Mouse (Mus musculus): Measurements from ENCODE around the gene Gm4969.

Gene Gm4969

DNA sequence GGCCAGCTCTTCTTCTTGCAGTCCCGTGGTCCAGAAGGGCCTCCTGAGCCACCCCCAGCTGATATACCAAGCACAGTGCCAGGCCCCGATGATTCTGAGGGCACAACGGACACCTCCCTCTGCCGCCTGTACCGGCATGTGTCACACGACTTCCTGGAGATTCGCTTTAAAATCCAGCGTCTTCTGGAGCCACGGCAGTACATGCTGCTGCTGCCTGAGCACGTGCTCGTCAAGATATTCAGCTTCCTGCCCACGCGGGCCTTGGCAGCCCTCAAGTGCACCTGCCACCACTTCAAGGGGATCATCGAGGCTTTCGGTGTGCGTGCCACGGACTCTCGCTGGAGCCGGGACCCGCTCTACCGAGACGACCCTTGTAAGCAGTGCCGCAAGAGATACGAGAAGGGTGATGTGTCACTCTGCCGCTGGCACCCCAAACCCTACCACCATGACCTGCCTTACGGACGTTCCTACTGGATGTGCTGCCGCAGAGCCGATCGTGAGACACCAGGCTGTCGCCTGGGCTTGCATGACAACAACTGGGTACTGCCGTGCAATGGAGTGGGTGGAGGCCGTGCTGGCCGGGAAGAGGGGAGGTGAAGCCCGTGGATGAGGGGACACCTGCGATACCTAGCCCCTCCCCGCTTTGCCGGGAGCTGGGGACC, 18.6 kb upstream of the Gm4969 start:
- DNase-seq (ENCODE audit: low spot score), result no peak

GRCm38 (mm10) chr7:19136168-19136567, 18.0 kb upstream of the Gm4969 start:
- no peak for DNase-seq (ENCODE audit: low spot score)

DNA sequence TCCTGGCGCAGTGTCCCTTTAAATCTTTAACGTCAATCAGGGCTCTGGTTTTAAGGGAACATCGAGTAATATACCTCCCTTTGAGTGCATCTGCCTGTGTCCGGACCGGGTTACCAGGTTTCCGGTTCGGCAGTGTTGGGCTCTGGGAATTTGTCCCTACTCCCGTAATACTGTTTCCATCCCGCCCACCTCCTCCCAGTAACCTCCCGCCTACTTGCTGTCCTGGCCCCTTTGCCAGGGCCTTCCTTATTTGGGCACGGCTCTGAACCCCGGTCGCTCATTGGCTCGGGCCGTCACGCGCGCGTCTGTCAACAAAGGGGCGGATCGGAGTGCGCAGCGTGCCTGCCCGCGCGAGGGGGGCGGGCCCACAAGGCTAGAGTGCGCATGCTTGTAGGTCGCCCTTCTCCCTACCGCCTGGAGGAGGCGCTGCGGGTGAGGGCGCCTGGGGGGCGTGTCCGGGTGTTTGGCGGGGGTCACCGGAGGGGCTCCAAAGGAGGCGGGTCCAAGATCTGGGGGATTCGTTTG, 13.2 kb upstream of the Gm4969 start:
- DNase-seq (ENCODE audit: low spot score), result peak; percentile 98

- no peak for DNase-seq (ENCODE audit: low spot score)
Measured at GRCm38 (mm10) chr7:19130657-19131056, 12.5 kb upstream of the Gm4969 start.

DNA sequence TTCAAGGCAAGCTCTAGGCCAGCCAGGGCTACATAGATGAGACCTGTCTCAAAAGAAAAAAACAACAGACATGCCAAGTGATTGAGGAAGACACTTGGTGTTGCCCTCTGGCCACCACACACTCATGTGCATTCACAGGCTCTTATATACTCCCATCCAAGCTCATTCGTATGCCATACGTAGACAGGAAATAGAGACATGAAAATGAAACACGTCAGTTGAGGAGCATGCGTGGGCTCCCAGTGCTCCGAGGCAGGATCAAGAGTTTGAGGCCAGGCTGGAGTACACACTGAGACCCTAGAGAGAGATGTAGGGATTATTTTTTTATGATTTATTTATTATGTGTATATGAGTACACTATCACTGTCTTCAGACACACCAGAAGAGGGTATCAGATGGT, 11.2 kb upstream of the Gm4969 start:
- no peak for DNase-seq (ENCODE audit: low spot score)

GRCm38 (mm10) chr7:19127744-19128143, 9.6 kb upstream of the Gm4969 start:
- DNase-seq (ENCODE audit: low spot score), result no peak

- DNase-seq (ENCODE audit: low spot score), result no peak
Measured at GRCm38 (mm10) chr7:19124713-19125112, 6.5 kb upstream of the Gm4969 start.

DNA sequence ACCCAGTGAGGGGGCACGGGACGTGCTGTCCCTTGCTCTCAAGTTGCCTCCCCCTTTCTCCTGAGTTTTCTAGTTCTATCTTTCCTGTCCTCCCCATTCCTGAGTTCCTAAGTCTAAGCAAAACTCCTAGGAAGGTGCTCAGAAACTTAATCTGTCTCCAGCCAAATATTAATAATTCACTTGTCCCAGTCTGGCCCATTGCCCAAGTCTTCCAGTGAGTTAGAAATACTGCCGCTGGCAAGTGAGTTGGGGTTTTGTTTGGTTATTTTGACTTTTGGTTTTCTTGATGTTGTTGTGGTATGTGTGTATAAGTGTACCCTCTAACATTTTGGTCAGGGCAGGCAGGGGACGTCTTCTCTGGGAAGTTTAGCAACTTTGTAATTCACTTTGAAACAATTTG, 3.5 kb upstream of the Gm4969 start:
- no peak for DNase-seq (ENCODE audit: low spot score)

- peak; percentile 92 for DNase-seq (ENCODE audit: low spot score)
Measured at GRCm38 (mm10) chr7:19119631-19120429, 1.7 kb upstream of the Gm4969 start, which contains the start of gene Fbxo46. Gene Fbxo46, plus strand, starts transcription at chr7:19119859.

- DNase-seq (ENCODE audit: low spot score), result no peak
Measured at GRCm38 (mm10) chr7:19119083-19119482, 915 bp upstream of the Gm4969 start.

DNA sequence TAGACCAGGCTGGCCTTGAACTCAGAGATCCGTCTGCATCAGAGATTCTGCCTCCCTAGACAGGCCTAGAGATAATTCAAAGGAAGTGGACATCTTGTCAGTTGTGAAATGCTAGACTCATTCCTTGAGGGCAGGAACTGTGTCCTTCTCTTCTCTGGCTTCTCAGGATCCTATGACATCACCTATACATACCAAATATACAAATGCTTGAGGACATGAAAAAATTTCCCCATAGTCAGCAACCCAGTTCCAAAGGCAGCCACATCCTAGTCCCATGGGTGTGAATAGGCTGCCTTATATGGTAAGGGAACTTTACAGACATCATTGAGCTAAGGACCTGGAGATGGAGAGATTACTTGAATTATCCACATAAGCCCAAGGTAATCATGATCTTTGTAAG, 8.6 kb downstream of the Gm4969 start:
- DNase-seq (ENCODE audit: low spot score), result no peak

DNA sequence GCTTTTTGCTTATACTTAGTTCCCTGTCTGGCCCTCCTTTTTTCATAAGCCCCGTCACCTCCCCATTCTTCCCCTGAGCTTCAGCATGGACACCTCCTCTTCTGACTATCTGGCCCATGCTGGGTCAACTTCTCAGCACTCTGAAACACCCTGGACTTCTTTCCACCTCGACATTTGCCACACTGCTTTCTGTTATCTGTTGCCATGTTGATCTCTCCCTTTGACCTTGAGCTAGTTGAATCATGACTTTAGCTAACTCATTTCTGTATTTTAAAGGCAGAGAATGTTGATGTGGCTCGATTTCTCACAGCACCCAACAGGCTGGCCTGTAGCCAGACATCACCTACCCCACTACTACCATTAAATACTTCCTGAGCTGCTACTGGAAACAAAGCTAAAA, 10.7 kb downstream of the Gm4969 start:
- DNase-seq (ENCODE audit: low spot score), result no peak

DNA sequence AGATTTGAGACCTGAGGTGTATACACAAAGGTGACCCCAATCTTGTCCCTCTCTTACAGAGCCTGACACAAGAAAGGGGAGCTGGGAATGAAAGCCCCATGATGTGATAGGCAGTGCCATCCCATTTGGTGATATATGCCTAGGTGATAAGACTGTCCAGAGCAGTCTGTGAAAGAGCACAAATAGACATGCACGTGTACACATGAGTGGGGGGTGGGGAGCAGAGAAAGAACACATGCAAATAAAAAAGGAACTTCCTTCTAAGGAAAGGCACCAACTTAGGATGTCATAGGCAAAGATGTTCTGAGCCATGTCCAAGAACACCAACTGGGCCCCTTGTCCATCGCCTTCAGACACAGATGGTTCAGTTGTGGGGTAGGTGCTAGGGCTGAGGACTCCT, 13.7 kb downstream of the Gm4969 start:
- no peak for DNase-seq (ENCODE audit: low spot score)

DNA sequence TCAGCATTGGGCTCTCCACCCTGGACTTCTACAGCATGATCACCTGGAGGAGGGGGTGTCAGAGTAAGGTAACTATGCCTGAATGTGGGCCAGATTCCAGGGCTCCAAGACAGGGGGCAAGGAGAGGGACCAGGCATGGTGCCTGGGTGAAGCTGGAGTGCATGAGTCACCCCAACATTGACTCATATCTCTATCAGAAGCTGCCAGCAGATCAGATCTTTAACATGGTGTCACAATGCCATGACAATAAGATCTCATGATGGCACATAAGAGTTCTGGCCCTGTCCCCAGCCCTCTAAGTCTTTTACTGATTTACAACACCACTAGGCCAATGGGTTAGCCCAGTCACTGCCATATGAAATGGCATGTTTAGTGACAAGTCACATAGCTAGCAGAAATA, 14.4 kb downstream of the Gm4969 start:
- no peak for DNase-seq (ENCODE audit: low spot score)

GRCm38 (mm10) chr7:19100290-19100689, 17.9 kb downstream of the Gm4969 start:
- no peak for DNase-seq (ENCODE audit: low spot score)

DNA sequence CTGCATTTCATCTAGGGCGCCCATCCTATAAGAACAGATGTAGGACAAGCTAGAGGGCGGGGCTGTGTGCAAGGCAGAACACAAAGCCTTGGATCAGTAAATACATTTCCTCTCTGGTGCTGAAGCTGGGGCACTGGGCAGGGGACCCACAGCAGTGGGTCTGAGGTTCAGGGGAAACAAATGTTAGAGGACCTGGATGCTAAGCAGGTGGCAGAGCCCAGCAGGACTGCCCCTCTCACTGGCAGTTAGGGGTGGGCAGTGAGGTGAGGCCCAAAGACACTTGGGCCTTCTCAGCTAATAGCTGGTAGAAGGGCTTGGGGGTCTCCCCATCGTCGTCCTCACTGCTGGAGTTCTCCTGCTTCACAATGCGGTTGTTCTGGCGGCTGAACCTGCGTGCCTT, 19.4 kb downstream of the Gm4969 start:
- DNase-seq (ENCODE audit: low spot score), result no peak

GRCm38 (mm10) chr7:19097863-19098262, 20.3 kb downstream of the Gm4969 start:
- DNase-seq (ENCODE audit: low spot score), result no peak

DNA sequence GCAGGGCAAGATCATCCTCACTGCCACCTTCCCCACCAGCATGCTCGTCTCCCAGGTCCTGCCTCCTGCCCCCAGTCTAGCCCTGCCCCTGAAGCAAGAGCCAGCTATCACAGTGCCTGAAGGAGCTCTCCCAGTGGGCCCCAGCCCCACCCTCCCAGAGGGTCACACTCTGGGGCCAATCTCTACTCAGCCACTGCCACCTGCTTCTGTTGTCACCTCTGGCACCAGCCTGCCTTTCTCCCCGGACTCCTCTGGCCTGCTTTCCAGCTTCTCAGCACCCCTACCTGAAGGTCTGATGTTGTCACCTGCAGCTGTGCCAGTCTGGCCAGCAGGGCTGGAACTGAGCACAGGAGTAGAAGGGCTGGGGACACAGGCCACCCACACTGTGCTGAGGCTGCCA, 21.0 kb downstream of the Gm4969 start:
- DNase-seq (ENCODE audit: low spot score), result no peak

DNA sequence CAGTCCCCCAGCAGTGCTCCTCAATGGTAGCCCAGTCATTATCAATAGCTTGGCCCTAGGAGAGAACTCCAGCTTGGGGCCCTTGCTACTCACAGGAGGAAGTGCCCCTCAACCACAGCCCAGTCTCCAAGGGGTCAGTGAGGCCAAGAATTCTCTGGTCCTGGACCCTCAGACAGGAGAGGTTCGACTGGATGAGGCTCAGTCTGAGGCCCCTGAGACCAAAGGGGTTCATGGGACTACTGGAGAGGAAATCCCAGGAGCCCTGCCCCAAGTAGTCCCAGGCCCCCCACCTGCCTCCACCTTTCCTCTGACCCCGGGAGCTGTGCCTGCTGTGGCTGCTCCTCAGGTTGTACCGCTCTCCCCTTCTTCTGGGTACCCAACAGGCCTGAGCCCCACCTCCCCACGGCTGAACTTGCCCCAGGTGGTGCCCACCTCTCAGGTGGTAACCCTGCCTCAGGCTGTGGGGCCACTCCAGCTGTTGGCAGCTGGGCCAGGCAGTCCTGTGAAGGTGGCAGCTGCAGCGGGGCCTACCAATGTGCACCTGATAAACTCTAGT, 21.7 kb downstream of the Gm4969 start:
- DNase-seq (ENCODE audit: low spot score), result no peak

DNA sequence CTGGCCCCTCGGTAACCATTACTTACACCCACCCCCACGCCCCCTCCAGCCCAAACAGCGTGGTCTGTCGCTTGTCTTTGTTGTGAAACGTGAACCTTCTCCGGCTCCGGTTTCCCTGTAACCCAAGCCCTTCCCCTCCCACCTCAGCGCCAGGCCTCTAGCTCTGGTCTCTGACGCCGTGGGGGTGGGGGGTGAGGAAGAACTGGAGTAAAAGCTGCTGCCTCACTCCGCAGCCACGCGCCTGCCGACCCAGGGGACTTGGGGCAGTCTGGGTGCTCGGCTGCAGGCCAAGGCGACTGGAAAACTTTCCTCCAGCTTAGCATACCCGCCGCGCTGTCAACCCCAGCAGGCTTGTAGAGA, 22.4 kb downstream of the Gm4969 start:
- DNase-seq (ENCODE audit: low spot score), result peak; percentile 77

GRCm38 (mm10) chr7:19094826-19095750, 23.1 kb downstream of the Gm4969 start:
- peak; percentile 55 for DNase-seq (ENCODE audit: low spot score)

DNA sequence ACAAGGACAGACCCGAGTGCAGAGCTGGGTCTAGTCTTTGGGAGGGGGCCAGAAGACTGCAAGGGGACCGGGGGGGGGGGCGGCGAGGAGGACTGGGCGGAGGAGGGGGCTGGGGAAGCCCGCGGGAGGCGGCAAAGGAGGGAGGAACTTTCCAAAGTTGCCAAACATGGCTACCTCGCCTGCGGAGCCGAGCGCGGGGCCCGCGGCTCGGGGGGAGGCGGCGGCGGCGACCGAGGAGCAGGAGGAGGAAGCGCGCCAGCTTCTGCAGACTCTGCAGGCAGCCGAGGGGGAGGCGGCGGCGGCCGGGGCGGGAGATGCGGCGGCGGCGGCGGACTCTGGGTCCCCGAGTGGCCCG, 23.7 kb downstream of the Gm4969 start, which contains the start of gene Six5:
Gene Six5 (plus strand): TSS at position 124 of the 355 bp plus-strand sequence.
- peak; percentile 58 for DNase-seq (ENCODE audit: low spot score)
